Mouse (Mus musculus) ES-E14 (cell line): ENCODE measurements at regions not wholly inside any gene's neighbourhood (a gene's known extent, or its start where the extent isn't known, plus 50 kb on each side); places are given as distances from the start of the nearest gene placed in this dataset.

Source experiments
- DNase-seq: peaks from one replicate; pipeline ENCODE4 v3.0.0-alpha.2; 2013; ENCODE audit warnings: low read depth, low spot score
- H3K27ac ChIP-seq: 2 replicates; pipeline ENCODE4 v1.5.1; 2012; ENCODE audit warnings: low read depth, mild to moderate bottlenecking, low read length, moderate library complexity, mixed read lengths; ENCODE audit not compliant: poor library complexity, insufficient read depth, severe bottlenecking
- H3K36me3 ChIP-seq: 2 replicates; pipeline ENCODE4 v1.6.1; 2012; ENCODE audit warnings: mild to moderate bottlenecking, low read length, moderate library complexity, mixed read lengths; ENCODE audit not compliant: control insufficient read depth, poor library complexity, insufficient read depth, severe bottlenecking
- H3K4me1 ChIP-seq, 2 experiments: fragments of 150-350 bp in 1 of 2; sonication (generic) in 1 of 2; 2 replicates each; pipeline ENCODE4 v1.6.1; 2012; ENCODE audit warnings: low read length in 2 of 2, mild to moderate bottlenecking in 1 of 2, mixed read lengths in 1 of 2; ENCODE audit not compliant: control insufficient read depth in 2 of 2, insufficient read depth in 2 of 2, poor library complexity in 1 of 2
- H3K4me3 ChIP-seq, 2 experiments: fragments of 150-350 bp in 1 of 2; sonication (generic) in 1 of 2; 2 replicates each; pipeline ENCODE4 v1.5.1; 2012; ENCODE audit warnings: low read length in 2 of 2, low read depth in 1 of 2, mild to moderate bottlenecking in 1 of 2, mixed read lengths in 1 of 2; ENCODE audit not compliant: insufficient read depth in 1 of 2, poor library complexity in 1 of 2, severe bottlenecking in 1 of 2
- H3K9ac ChIP-seq: 2 replicates; pipeline ENCODE4 v1.6.1; 2012; ENCODE audit warnings: low read depth, mild to moderate bottlenecking, low read length, mixed read lengths; ENCODE audit not compliant: poor library complexity, insufficient read depth, severe bottlenecking
- H3K9me3 ChIP-seq: fragments of 150-350 bp; sonication (generic); 2 replicates; pipeline ENCODE4 v1.6.1; 2012; ENCODE audit warnings: low read depth, mild to moderate bottlenecking, low read length; ENCODE audit not compliant: control insufficient read depth, insufficient read depth
- CHD2 ChIP-seq: IDR thresholded peaks from 2 replicates; pipeline ENCODE4 v1.6.1; 2014; ENCODE audit warnings: mild to moderate bottlenecking, low read depth, low read length, inconsistent platforms
- HCFC1 ChIP-seq: IDR thresholded peaks from 2 replicates; pipeline ENCODE4 v1.6.1; 2012; ENCODE audit warnings: low read length, inconsistent platforms, borderline replicate concordance; ENCODE audit not compliant: insufficient read depth
- MAFK ChIP-seq: IDR thresholded peaks from 2 replicates; pipeline ENCODE4 v1.6.1; 2014; ENCODE audit warnings: mild to moderate bottlenecking, low read depth, low read length, inconsistent platforms; ENCODE audit not compliant: insufficient read depth
- ZC3H11A ChIP-seq: IDR thresholded peaks from 2 replicates; pipeline ENCODE4 v1.6.1; 2012; ENCODE audit warnings: low read depth, mild to moderate bottlenecking, inconsistent platforms, low read length, borderline replicate concordance
- ZNF384 ChIP-seq: IDR thresholded peaks from 2 replicates; pipeline ENCODE4 v1.6.1; 2012; ENCODE audit warnings: low read depth, low read length, inconsistent platforms
- in situ Hi-C, 2 experiments: fragments of 600-800 bp; cut with MboI; formaldehyde crosslinking; loops; one replicate each; pipeline ENCODE4 v1.15.1; 2025; ENCODE audit warnings: low sequenced_read_pairs in 2 of 2, inconsistent platforms in 1 of 2; ENCODE audit not compliant: unreplicated experiment in 2 of 2

- Histone ChIP-seq H3K36me3 (no peaks in the 10 kb centered on the region), H3K27ac (no peak overlapping the region), H3K9ac (no peak overlapping the region), H3K4me3 (no peak overlapping the region), H3K9me3 (no peaks in the 10 kb centered on the region), H3K4me1 (peaks cover 6% of the 10 kb centered on the region in 2 experiments; a peak in 3 of 4 replicates)
- in situ Hi-C loops = no loop called here
- DNase-seq = no peak
- TF ChIP-seq MAFK (no peak), CHD2 (no peak)
These were observed 91.9 kb downstream of the Spry2 start for GRCm38 (mm10) chr14:105804761-105805160.

- in situ Hi-C loops = no loop called here
- Histone ChIP-seq H3K4me3 (no peak overlapping the region), H3K9ac (no peak overlapping the region), H3K4me1 (peaks cover 6% of the 10 kb centered on the region in 2 experiments; a peak in 3 of 4 replicates), H3K9me3 (no peaks in the 10 kb centered on the region), H3K36me3 (no peaks in the 10 kb centered on the region), H3K27ac (no peak overlapping the region)
- no peak for DNase-seq
- no peak for TF ChIP-seq ZNF384
These were observed 93.3 kb downstream of the Spry2 start for GRCm38 (mm10) chr14:105803281-105803680.

DNA sequence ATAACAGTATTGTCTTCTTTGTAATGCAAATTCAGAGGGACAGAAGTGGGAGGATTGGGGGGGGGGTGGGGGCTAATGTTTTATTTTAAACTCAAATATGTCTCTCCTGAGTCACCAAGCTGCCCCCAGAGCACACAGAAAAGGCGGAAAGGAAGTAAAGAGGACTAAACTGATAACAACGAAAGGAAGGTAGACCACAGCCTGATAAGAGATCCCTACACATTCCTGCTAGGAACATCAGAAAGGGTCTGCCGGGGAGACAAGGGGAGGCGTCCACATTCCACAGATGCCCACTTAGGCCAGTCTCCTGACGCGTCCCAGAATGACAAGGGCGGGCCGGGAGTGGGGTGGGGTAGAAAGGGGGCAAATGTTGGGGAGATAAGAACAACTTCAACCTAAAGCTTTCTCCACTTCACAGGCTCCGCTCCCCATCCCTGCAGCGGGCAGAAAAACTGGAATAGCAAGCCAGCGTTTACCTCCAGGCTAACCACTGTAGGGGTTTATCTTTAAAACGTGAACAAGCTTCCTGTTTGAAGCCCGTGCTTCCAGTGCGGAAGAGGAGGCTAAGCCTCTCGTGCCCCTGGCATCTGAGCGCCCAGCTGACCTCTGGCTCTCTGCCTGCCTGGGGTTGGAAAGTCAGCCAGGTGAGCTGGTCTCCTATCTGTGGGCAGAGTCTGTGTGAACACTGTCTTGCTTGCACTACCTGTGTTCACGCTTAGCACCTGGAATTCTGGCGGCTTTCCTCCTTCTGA lies 93.9 kb downstream of the Spry2 start:
- no peaks in the 10 kb centered on the region for H3K36me3 ChIP-seq
- no peaks in the 10 kb centered on the region for H3K9me3 ChIP-seq
- in situ Hi-C loops = no loop called here
- no peak for TF ChIP-seq ZNF384
- TF ChIP-seq ZC3H11A = no peak
- no peak for TF ChIP-seq HCFC1
- no peak for TF ChIP-seq MAFK
- TF ChIP-seq CHD2 = no peak
- peak overlapping the region in 1 of 2 experiments; percentile 46; a peak in 2 of 4 replicates for H3K4me3 ChIP-seq
- H3K4me1 ChIP-seq = peaks cover 6% of the 10 kb centered on the region in 2 experiments; a peak in 3 of 4 replicates
- no peak overlapping the region for H3K9ac ChIP-seq
- DNase-seq = no peak
- no peak overlapping the region for H3K27ac ChIP-seq

DNA sequence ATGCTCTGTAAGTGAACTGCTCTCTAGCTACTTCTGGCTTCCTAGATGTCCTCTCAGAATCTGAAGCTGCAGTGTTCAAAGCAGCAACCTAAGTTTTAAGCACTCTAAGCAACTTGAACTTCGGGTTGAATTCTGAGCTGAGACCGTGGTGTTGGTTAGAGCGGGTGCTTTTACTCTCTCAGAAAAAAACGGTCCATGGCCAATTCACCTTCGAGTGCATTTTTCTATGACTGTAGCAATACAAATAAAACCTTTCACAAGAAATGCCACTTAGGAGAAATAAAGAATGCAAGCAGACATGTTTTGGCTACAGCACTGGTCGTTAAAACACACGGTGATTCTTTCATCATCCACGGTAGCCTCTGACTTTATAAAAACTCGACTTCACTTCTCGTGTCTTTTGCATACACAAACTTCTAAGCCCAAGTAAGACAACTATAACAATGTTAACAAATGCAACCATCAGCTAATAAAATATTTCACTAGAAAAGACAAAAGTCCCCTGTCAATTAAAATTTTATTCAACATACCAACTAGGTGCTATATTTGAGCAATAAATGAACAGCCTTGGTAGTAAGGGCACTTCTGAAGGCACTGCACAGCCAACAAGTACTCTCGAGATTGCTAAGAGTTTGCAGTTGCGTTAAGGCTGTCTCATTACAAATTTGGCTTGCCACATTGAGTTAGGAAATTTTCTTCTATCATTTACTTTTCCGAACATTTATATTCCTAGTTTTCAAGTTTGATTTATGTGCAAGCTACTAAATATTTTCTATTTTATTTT lies 96.3 kb downstream of the Spry2 start:
- H3K4me1 ChIP-seq = peaks cover 6% of the 10 kb centered on the region in 2 experiments; a peak in 3 of 4 replicates
- in situ Hi-C loops = no loop called here
- TF ChIP-seq HCFC1 (no peak), MAFK (no peak), ZC3H11A (no peak), CHD2 (no peak), ZNF384 (no peak)

GRCm38 (mm10) chr14:105799401-105799861 lies 97.2 kb downstream of the Spry2 start:
- no peak overlapping the region for H3K9ac ChIP-seq
- no peak for TF ChIP-seq CHD2
- no peak for TF ChIP-seq HCFC1
- no peak for TF ChIP-seq ZC3H11A
- TF ChIP-seq MAFK = no peak
- no peak for TF ChIP-seq ZNF384
- no peak overlapping the region for H3K27ac ChIP-seq
- no peak overlapping the region for H3K4me3 ChIP-seq
- no peak for DNase-seq
- H3K36me3 ChIP-seq = no peaks in the 10 kb centered on the region
- in situ Hi-C loops = no loop called here
- H3K4me1 ChIP-seq = peaks cover 6% of the 10 kb centered on the region in 2 experiments; a peak in 3 of 4 replicates
- H3K9me3 ChIP-seq = no peaks in the 10 kb centered on the region

More for the DNA sequence above, 96.3 kb downstream of the Spry2 start:
- H3K36me3 ChIP-seq = no peaks in the 10 kb centered on the region
- no peak overlapping the region for H3K27ac ChIP-seq
- H3K9ac ChIP-seq = no peak overlapping the region
- H3K4me3 ChIP-seq = no peak overlapping the region
- H3K9me3 ChIP-seq = no peaks in the 10 kb centered on the region
- DNase-seq = no peak
